Mouse (Mus musculus) right cerebral cortex, postnatal 4 days (tissue): ENCODE data around the gene Dennd5b.

Experiments used
- DNase-seq: peaks from one replicate; pipeline ENCODE4 v3.0.0-alpha.2; 2022

Gene Dennd5b

DNA sequence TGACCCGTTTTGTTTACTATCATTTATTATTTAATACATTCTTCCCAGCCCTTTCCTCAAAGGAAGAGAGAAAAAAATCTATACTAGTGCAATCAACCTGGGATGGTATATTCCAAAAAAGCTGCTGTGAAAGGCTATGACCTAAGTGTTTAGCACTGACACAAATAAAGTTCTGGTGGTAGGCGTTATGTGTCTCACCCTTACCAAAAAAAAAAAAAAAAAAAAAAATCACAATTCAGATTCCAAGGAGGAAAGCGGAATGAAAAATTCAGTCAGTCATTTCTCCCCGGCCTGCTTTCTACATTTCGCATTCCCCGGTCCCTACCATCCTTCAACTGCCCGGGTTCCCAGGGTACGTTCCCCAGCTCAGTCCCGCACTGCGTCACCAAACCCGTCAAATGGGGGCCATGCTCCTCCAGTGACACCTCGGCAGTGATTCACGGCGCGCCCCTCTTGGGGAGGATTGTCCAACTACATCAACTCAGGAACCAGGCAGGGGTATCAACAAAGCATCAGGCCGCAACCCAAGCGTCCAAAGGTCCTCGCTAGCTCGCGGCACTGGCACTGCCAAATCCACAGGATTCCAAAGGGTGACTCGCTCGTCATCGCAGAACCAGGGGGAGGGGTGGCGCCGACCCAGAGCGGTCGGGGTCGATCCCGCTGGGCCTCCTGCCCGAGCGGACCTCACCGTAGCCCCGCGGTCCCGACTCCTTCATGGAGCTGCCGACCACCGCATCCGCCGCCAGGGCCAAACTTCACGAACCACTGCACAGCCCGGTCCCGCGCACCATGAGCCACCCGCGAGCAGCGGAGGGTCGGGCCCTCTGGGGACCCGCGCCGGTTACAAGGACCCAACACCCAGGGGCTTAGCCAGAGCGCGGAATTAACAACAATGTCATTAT lies 1.1 kb downstream of the Dennd5b start:
- DNase-seq, result peak; percentile 58

- DNase-seq, result no peak
Observed at GRCm38 (mm10) chr6:149098993-149099392, 2.5 kb downstream of the Dennd5b start.

DNA sequence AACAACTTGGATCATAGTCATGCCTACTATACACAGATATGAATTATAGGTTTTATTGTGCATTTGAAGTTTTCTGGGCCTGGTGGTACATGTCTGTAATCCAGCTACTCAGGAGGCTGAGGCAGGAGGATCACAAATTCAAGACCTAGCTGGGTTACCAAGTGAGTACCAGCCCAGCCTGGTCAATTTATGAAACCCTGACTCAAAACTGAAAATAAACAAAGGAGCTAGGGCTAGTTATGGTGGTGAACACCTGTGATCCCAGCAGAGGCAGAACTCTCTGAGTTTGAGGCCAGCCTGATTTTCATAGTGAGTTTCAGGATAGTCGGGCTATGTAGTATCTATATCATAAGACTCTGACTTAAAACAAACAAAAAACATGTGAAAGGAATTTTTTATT lies 4.2 kb downstream of the Dennd5b start:
- DNase-seq, result no peak

GRCm38 (mm10) chr6:149096233-149096632 lies 5.2 kb downstream of the Dennd5b start:
- DNase-seq, result no peak

DNA sequence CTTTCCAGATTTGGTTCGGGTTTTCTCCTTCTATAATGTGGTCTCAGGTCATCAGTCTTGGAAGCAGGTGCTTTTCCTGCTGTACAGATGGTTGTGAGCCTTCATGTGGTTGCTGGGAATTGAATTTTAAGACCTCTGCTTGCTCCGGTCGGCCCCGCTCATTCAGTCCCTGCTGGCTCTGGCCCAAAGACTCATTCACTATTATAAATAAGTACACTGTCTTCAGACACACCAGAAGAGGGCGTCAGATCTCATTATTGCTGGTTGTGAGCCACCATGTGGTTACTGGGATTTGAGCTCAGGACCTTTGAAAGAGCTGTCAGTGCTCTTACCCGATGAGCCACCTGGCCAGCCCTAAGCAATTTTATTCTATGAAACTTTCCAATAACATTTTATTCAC lies 6.1 kb downstream of the Dennd5b start:
- no peak for DNase-seq

DNA sequence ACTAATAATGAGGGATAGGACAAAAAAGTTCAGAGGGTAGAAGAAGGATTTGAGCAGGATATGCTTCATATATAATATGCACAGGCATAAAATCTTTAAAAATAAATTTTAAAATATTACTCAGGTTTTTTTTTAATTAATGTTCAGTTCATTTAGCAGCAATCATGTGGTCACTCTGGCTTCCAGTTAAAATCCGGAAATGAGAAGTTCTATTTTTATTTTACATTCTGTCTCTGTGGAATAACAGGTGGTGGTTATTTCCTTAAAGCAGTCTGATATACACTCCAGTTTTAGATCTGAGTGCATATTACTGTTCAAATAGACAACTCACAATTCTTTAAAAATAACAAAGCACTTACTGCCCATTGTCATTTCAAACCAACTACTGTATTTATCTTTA lies 6.9 kb downstream of the Dennd5b start:
- no peak for DNase-seq

- DNase-seq, result no peak
Observed at GRCm38 (mm10) chr6:149093465-149093864, 8.0 kb downstream of the Dennd5b start.

- DNase-seq, result no peak
Observed at GRCm38 (mm10) chr6:149092406-149092805, 9.1 kb downstream of the Dennd5b start.

DNA sequence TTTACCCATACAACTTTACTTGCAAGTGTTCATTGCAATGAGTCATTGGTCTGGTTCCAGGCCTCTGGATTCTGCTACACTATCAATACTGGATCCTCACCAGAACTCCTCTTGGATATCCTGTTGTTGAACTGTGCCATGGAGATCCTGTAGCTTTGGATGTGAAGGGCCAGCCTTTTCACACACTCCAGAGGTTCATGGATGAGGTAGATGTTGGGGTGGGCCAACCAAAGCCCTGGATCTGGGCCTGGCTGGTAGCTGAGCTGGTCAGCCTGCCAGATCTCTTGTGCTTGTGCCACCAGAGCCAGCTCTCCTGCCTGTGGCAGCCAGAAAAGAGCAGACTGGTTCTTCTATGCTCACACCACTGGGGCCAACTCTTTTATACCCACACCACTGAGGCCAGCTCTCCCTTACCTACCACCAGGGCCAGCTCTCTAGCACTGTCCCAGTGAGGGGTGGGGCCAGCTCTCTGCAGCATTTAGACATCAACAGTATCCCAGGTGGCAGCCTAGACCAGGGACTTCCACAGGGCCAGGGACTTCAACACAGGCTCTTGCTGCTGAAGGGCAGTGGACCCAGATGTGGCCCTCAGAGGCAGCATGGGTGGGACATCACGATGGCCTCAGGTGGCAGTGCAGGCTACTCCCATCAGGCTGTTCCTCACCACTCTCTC lies 24.2 kb downstream of the Dennd5b start:
- DNase-seq, result no peak

GRCm38 (mm10) chr6:149073854-149074253 lies 27.6 kb downstream of the Dennd5b start:
- no peak for DNase-seq

DNA sequence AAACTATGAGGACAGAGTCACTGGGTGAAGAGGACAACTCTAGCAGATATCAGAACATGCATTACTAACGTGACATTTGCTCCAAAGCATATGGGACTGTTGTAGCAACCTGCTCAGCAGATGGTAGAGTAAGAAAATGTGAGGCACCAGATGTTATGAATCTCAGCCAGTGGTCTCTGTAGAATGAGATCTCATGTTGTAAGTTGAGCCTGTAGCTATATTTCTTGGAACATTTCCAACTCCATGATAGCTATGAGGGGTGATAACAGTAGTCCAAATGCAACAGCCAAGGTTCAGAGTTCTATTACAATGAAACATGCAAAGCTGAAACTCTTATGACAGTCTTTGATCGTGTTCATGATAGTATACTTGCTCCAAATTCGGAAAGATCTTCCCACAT lies 28.6 kb downstream of the Dennd5b start:
- DNase-seq, result no peak

DNA sequence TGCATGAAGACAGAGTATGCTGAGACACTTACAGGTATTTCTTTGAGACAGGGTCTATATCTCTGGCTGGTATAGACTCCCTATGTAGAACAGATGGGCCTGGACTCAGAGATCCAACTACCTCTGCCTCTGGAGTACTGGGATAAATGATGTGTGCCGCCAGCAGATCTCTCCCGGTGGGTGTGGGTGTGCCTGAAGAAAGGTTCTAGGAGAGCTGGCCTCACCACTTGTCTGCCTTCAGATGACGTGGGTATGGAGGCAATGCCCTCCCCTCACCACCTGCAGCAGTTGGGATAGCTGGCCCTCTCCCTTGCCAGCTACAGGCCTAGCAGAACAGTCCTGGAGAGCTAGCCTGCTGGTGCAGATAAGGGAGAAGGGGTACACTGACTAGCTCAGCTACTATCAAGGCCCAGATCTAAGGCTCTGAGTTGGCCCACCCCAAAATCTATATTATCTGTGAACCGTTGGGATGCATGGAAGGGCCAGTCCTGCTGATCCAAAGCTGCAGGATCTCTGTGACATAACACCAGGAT lies 30.8 kb downstream of the Dennd5b start:
- DNase-seq, result no peak

GRCm38 (mm10) chr6:149063382-149063781 lies 38.1 kb downstream of the Dennd5b start:
- no peak for DNase-seq

DNA sequence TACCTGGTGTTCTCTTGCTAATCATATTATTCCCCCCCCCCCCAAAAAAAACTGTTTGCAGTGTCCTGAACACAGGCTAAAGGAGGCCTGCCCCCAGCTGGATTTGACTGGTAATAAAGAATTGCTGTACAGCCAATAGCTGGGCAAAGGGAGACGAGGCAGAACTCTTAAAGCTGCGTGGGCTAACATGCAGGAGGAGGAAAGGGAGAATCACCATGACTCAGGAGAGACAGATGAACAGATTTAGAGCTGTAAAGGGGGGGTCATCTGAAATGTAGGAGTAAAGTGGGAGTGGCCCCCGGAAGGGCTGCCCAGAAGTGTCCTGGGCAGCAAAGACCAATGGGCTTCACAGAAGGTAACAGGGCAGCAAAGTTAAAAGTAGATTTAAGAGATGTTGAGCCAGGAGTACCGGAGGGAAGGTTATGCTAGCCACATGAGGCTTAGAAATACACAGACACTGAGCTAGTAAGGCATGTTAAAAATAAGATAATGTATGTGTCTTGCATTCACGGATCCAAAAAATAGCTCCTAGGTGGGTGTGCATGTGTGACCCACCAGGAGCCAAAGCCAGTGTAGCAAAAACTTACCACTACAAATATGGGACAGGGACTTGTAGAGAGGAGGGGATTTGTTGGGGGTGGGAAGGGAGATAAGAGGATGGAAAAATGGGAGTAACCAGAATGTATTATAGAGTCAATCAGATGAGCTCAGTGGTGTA lies 40.7 kb downstream of the Dennd5b start:
- DNase-seq, result no peak

DNA sequence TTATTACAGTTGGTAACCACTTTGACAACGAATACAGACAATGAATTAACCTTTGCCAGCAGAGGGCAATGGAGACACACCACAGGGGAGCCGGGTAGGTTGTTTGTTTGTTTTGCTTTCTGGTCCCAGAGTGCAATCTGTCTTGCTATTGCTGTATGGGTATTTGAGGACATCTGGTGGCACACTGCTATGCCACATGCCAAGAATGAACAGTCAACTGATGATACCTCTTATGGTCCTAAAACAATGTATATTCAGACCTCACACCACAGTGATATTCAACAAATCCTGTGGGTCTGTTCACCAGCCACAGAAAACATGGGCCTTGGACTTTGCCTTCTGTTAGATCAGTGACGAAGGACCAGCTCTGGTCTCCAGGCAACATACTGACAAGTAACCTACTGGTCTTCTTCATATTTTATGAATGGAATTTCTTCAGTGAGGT lies 43.5 kb downstream of the Dennd5b start:
- DNase-seq, result no peak

DNA sequence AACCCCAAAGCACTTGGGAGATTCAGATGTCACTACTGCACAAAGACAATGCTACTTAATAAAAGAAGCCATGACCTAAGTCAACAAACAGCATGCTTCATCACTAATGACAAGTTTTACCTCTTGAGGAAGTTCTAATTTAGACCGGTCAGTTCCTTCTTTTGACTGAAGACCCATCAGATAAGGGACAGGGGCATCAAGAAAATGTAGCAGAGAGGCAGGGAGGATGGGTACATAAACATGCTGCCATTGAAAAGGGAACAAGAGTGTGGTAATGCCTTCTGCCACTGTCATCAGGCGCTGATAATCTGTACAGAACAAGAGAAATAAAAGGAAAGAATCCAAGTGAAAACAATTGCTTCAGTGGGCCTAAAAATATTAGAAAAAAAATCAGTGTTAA lies 46.7 kb downstream of the Dennd5b start:
- DNase-seq, result no peak

- DNase-seq, result no peak
Observed at GRCm38 (mm10) chr6:149050978-149051723, 50.3 kb downstream of the Dennd5b start.

GRCm38 (mm10) chr6:149040099-149040498 lies 61.4 kb downstream of the Dennd5b start:
- no peak for DNase-seq

DNA sequence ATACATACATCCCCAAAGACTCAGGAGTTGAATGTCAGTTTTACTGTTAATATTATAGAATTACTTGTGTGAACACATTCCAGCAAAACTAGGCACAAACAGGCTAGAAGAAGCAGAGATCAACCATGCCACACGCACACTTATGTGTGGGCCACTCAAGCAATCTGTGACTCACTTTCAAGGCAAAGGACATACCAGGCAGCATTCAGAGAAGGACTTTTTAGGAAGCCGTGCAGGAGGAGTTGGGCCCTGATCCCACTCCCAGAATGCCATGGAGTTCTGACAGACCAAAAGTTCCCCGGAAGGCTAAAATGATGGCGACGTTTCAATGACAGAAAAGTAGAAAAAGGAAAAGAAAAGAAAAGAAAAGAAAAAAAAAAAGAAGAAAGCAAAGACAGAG lies 69.3 kb downstream of the Dennd5b start:
- DNase-seq, result no peak

DNA sequence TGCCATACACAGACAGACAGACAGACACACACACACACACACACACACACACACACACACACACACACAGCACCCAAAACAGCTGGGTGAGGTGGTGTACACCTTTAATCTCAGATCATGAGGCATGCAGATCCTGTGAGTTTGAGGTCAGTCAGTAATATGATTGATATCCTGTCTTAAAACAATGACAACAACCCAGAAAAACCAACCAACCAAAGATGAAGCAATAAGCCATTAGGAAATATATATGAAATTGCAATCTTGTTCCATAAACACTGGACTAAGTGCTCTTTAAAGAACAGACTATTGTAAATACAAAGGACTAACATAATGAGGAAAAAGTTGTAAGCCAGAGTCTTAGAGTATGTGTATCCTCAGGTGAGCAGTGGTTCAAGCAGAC lies 70.1 kb downstream of the Dennd5b start:
- no peak for DNase-seq

DNA sequence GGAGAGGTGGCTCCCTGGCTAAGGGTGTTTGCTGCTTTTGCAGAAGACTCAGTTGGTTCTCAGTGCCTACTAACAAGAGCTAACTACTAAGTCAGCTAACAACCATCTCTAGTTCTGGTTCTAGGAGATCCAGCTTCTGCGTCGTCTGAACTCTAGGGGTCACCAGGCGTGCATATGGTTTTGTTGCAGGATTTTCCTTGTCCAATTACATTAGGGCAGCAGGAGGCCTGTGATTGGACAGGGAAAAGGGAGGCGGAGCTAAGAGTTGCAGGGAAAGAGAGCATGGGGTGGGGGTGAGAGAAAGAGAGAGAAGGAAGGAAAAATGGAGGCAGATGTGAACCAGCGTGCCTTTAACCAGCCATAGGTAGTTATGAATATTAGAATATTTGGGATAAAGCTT lies 83.0 kb downstream of the Dennd5b start:
- DNase-seq, result no peak

- DNase-seq, result no peak
Observed at GRCm38 (mm10) chr6:149010766-149011301, 90.6 kb downstream of the Dennd5b start.
